Mouse (Mus musculus) c-Kit-negative CD71-positive TER-119-positive erythroid progenitor cells, embryonic 14.5 days (primary cell): Measurements from ENCODE around the gene Sccpdh.

ENCODE experiments used
- DNase-seq: peaks from one replicate; pipeline ENCODE4 v3.0.0-alpha.2; 2013; ENCODE audit warnings: low read depth, low spot score

Sccpdh gene

GRCm38 (mm10) chr1:179734500-179735474 lies 66.8 kb downstream of the Sccpdh start:
- peak; percentile 40 for DNase-seq

GRCm38 (mm10) chr1:179736483-179736882 lies 68.5 kb downstream of the Sccpdh start:
- DNase-seq = no peak
